Mouse (Mus musculus): Measurements from ENCODE around the gene Adipoq. TPM values are rescaled to one million over a fixed set of nuclear protein-coding genes. Genes with fewer than 3 reads are reported as not detected.

The Adipoq gene
- total and polyA plus RNA-seq, 3 experiments: not detected

DNA sequence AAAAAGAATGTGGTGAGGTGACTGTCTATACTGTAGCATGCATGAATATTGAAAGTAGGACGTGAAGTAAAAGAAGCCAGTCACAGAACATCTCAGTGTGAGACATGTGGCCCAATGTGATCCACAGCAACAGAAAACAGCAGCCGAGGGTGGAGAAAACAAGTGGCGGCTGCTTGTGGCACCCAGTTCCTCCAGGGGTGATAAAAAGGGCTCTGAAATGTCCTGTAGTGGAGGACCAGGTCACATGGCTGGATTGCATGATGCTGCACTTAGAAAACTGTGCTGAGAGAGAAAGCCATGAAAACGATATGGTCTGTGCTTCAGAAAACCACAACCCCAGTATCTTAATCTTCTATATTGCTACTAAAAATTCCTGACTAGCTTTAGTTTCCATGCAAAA, 34.7 kb downstream of the Adipoq start:
- Histone ChIP-seq H3K36me3 (ENCODE audit: control insufficient read depth in 1 of 2, insufficient read depth in 2 of 2, low read length in 2 of 2) (peaks cover 0 to 10% of the 10 kb centered on the region in 2 experiments; a peak in 2 of 4 replicates), H3K27me3 (ENCODE audit: control insufficient read depth in 1 of 2, insufficient read depth in 2 of 2, low read length in 2 of 2) (no peaks in the 10 kb centered on the region), H3K4me3 (ENCODE audit: control insufficient read depth in 1 of 2, insufficient read depth in 1 of 2, low read depth in 2 of 2, low read length in 2 of 2) (no peak overlapping the region), H3K9me3 (replicated peaks; ENCODE audit: insufficient read depth, low read length) (no peaks in the 10 kb centered on the region), H3K9ac (ENCODE audit: control insufficient read depth, low read depth, low read length, poor library complexity, severe bottlenecking) (no peak overlapping the region), H3K79me2 (ENCODE audit: control insufficient read depth, insufficient read depth, low read length, poor library complexity) (no peaks in the 10 kb centered on the region), H3K27ac (ENCODE audit: control insufficient read depth, low read depth, low read length) (no peak overlapping the region; the same call in 1 of the 2 replicates), H3K4me1 (ENCODE audit: control insufficient read depth in 1 of 2, insufficient read depth in 2 of 2, low read length in 2 of 2) (peaks cover 0 to 11% of the 10 kb centered on the region in 2 experiments; a peak in 2 of 4 replicates)
- TF ChIP-seq GATA1 (IDR thresholded peaks at IDR 0.05; ENCODE audit: low read depth, low read length) (no peak), USF1 (IDR thresholded peaks at IDR 0.05; ENCODE audit: low read depth, low read length) (peak; percentile 50; the same call in 1 of the 2 replicates), KAT2A (conservative IDR thresholded peaks at IDR 0.05; ENCODE audit: low read depth, low read length) (no peak)
- no peak for DNase-seq (ENCODE audit: low read depth, low spot score)

DNA sequence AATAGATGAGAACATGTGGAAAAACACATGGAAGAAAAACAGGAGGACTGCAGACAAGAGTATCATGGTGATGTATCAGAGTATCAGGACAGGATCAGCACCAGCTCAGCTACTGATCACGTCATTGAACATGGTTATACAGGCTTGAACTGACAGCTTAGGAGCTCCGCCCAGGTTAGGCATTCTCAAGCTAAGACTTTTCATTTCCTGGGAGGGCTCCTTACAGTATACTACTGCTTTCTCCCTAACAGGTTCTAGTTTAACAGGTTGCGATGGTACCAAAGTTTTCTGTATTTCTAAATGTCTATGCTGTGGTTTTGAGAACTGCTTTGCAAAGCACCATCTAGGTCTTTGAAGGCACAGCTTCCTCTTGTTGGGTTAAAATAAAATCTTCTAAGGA, 35.2 kb downstream of the Adipoq start:
- H3K36me3 ChIP-seq (ENCODE audit: control insufficient read depth in 1 of 2, insufficient read depth in 2 of 2, low read length in 2 of 2): peaks cover 0 to 8% of the 10 kb centered on the region in 2 experiments; a peak in 2 of 4 replicates
- peaks cover 0 to 9% of the 10 kb centered on the region in 2 experiments; a peak in 1 of 4 replicates for H3K4me1 ChIP-seq (ENCODE audit: control insufficient read depth in 1 of 2, insufficient read depth in 2 of 2, low read length in 2 of 2)
- no peaks in the 10 kb centered on the region for H3K79me2 ChIP-seq (ENCODE audit: control insufficient read depth, insufficient read depth, low read length, poor library complexity)
- H3K27ac ChIP-seq (ENCODE audit: control insufficient read depth, low read depth, low read length): no peak overlapping the region; the same call in 1 of the 2 replicates
- H3K9me3 ChIP-seq (replicated peaks; ENCODE audit: insufficient read depth, low read length): no peaks in the 10 kb centered on the region
- H3K4me3 ChIP-seq (ENCODE audit: control insufficient read depth in 1 of 2, insufficient read depth in 1 of 2, low read depth in 2 of 2, low read length in 2 of 2): no peak overlapping the region
- DNase-seq (ENCODE audit: low read depth, low spot score): no peak
- TF ChIP-seq POLR2A (IDR thresholded peaks at IDR 0.05; ENCODE audit: control insufficient read depth in 1 of 2, insufficient read depth in 1 of 2, low read depth in 1 of 2, low read length in 2 of 2, poor library complexity in 1 of 2) (no peak), MAZ (IDR thresholded peaks at IDR 0.05; ENCODE audit: low read depth, low read length) (no peak), NRF1 (IDR thresholded peaks at IDR 0.05; ENCODE audit: insufficient read depth, low read depth, low read length, poor library complexity, severe bottlenecking) (no peak), EP300 (IDR thresholded peaks at IDR 0.05; ENCODE audit: low read depth in 1 of 2, low read length in 2 of 2) (no peak), CTCF (IDR thresholded peaks at IDR 0.05 in 2 of 3, conservative IDR thresholded peaks at IDR 0.05 in 1 of 3; ENCODE audit: control insufficient read depth in 1 of 3, insufficient read depth in 1 of 3, low read depth in 2 of 3, low read length in 3 of 3, poor library complexity in 1 of 3, severe bottlenecking in 1 of 3) (no peak), MAX (IDR thresholded peaks at IDR 0.05; ENCODE audit: low read length) (no peak)
- H3K9ac ChIP-seq (ENCODE audit: control insufficient read depth, low read depth, low read length, poor library complexity, severe bottlenecking): no peak overlapping the region
- no peaks in the 10 kb centered on the region for H3K27me3 ChIP-seq (ENCODE audit: control insufficient read depth in 1 of 2, insufficient read depth in 2 of 2, low read length in 2 of 2)

DNA sequence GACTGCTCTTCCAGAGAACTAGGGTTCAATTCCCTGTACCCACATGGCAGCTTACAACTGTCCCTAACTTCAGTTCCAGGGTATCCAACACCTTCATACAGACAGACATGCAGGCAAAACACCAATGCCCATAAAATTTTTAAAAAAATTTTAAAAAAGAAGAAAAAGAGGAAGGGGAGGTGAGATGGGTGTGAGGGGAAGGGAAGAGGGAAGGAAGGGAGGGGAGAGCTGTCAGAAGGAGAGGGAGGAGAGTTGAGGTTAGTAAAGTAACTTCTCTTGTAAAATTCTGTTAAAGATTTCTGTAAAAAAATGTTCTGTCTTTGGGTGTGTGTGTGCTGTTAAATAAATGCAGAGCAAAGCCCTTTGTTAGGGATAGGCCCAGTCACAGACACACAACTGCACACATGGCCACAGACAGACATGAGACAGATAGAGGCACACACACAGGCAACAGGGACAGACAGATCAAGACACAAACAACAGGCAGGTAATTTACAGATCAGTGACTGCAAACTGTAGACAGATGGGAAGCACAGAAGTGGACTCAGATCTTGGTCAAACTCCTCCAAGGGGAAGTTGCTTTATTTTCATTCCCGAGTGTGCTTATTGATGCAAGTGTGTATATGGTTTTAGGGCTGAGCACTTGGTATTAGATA, 35.7 kb downstream of the Adipoq start:
- Histone ChIP-seq H3K27me3 (ENCODE audit: control insufficient read depth in 1 of 2, insufficient read depth in 2 of 2, low read length in 2 of 2) (no peaks in the 10 kb centered on the region), H3K9me3 (replicated peaks; ENCODE audit: insufficient read depth, low read length) (no peaks in the 10 kb centered on the region), H3K79me2 (ENCODE audit: control insufficient read depth, insufficient read depth, low read length, poor library complexity) (no peaks in the 10 kb centered on the region), H3K4me3 (ENCODE audit: control insufficient read depth in 1 of 2, insufficient read depth in 1 of 2, low read depth in 2 of 2, low read length in 2 of 2) (no peak overlapping the region), H3K36me3 (ENCODE audit: control insufficient read depth in 1 of 2, insufficient read depth in 2 of 2, low read length in 2 of 2) (peaks cover 0 to 10% of the 10 kb centered on the region in 2 experiments; a peak in 2 of 4 replicates), H3K4me1 (ENCODE audit: control insufficient read depth in 1 of 2, insufficient read depth in 2 of 2, low read length in 2 of 2) (peaks cover 0 to 11% of the 10 kb centered on the region in 2 experiments; a peak in 1 of 4 replicates), H3K9ac (ENCODE audit: control insufficient read depth, low read depth, low read length, poor library complexity, severe bottlenecking) (peak overlapping the region; percentile 22; the same call in 1 of the 2 replicates), H3K27ac (ENCODE audit: control insufficient read depth, low read depth, low read length) (peak overlapping the region; percentile 28; the same call in 1 of the 2 replicates)
- no peak for TF ChIP-seq UBTF (IDR thresholded peaks at IDR 0.05; ENCODE audit: borderline replicate concordance, insufficient read depth, low read depth, low read length)
- peak; percentile 25 for DNase-seq (ENCODE audit: low read depth, low spot score)

Data from MEL (cell line).